Mouse (Mus musculus) cerebellum, postnatal 4 days (tissue): Measurements from ENCODE around the gene Tmub2.
A peak's percentile ranks its signal among the peaks of the same experiment; 100 is the strongest.

Experiments
- DNase-seq, 2 experiments: peaks; one replicate each; pipeline ENCODE4 v3.0.0; 2022; ENCODE audit warnings: low spot score in 2 of 2, mixed read lengths in 1 of 2

The Tmub2 gene

GRCm38 (mm10) chr11:102284501-102285094 is at the start of gene Tmub2:
TSS of gene Tmub2 (plus strand) at chr11:102284931.
- peak; percentile 85 to 92 for DNase-seq

GRCm38 (mm10) chr11:102236022-102236421 is 48.7 kb upstream of the Tmub2 start:
- no peak for DNase-seq

GRCm38 (mm10) chr11:102240636-102241035 is 44.1 kb upstream of the Tmub2 start:
- DNase-seq, result no peak

DNA sequence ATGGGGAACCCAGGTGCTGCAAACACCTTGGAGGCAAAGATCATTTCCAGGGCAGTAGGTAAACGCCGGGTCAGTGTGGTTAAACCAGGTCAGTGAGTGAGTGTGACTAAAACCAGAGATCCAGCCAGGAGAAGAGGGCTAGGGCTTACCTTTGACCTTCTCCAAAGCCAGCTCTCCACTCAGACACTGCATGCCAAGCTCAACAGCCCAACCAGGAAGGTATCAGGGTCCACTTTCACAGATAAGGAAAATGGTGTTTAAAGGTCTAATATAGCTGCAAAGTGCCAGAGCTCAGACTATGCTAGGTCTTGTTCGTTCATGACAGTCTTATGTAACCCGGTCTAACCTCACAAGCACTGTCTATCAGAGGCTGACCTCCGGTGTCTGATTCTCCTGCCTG is 43.5 kb upstream of the Tmub2 start:
- DNase-seq, result no peak

- DNase-seq, result no peak
Observed at GRCm38 (mm10) chr11:102241874-102242273, 42.9 kb upstream of the Tmub2 start.

DNA sequence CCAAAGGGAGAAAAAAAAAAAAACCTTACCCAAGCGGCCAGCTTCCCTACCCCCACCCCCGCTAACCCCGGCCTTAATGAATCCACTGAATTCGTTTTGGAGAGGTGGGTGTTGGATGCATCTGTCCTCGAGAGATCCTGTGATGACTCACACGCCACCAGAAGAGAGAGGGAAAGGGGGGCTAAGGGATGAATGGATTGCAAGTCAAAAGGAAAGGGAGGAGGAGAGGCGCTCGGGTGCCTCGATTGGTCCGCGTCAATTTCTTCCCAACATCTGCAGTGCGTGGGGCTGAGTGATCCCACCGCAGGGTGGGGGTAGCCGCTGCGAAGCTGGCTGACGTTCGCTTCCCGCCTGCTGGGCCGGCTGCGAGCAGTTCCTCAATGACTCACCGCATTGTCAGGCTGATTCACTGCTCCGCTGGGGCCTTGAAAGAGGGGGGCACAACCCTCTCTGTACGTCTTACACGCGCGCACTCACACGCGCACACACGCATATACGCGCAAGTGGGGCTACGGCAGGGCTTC is 39.7 kb upstream of the Tmub2 start:
- peak; percentile 51 to 52 for DNase-seq

- no peak for DNase-seq
Observed at GRCm38 (mm10) chr11:102245581-102246272, 39.0 kb upstream of the Tmub2 start.

DNA sequence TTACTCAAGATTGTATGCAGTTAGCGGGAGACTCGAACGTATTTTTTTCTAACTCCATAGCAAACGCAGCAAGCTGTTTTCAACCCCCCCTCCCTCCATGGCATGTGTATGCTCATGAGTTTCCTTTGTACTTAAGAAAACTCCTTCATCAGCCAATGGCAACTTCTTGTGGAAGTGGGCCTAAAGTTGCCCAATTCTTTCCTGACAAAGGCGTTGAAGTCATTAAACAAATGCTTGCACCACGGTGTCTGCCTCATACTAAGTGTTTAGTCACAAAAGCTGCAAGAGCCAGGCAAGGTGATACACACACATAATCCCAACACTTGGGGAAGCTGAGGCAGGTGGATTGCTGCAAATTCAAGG is 38.5 kb upstream of the Tmub2 start:
- no peak for DNase-seq

DNA sequence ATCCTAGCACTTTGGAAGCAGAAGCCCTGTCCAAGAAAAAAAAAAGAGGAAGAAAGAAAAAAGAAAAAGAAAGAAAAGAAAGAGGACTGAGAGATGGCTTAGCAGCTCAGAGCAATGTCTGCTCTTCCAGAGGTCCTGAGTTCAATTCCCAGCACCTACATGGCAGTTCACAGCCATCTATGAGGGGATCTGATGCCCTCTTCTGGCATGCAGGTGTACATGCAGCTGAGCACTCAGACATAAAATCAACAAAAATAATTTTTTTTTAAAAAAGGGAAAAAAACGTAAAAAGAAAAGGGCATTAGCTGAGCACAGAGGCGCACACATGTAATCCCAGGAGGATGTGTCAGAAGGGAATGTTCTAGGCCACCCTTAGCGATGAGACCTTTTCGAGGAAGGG is 37.9 kb upstream of the Tmub2 start:
- no peak for DNase-seq

DNA sequence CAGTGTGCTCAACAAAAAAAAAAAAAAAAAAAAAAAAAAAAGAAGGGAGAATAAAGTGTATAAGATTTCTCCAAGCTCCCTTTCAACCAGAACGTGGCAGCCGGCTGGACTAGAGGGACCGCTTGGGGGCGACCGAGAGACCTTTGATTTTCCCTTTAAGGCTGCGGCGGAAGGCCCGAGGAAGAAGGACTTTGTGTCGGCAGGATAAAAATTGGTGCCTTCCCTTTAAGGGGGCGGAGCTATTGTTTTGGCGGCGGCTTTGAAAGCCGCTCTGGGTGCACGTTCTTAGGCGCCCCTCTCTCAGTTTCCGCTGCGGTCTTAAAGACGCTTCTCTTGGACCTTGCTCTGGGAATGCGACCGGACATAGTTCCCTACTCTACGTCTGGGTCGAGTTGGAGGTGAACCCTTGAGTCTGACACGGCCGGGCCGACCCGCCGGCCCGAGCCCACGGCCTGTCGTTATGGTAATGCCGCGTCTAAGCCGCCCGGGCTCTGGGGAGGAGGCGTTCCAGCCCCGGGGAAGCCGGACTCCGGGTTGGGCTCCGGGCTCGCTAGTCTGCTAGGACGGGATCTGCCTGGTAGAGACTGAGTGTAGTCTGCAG is 36.0 kb upstream of the Tmub2 start, which contains the start of gene BC030867:
Gene BC030867, plus strand, starts transcription at position 253 of the 601 bp plus-strand sequence.
- peak; percentile 92 to 96 for DNase-seq

GRCm38 (mm10) chr11:102249351-102250090 is 35.2 kb upstream of the Tmub2 start:
- DNase-seq, result no peak

DNA sequence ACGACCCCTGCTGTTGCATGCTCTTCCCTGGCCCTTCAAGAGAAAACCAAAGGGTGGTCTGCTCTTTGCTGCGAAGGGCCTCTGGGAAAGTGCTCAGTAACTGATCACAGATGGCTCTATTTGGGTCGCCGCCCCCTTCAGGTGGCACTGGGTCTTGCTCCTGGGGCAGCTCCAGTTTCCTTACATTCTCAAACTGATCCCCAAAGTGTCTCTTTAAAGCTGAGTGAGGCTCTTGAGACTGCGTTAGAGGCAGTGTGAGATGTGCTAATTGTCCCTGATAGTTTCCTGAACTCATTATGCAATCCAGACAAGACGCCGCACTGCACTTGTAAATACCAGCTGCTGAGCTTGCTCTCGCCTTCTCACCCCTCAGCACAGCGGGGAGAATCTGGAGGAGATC is 27.2 kb upstream of the Tmub2 start:
- peak in 1 of 2 experiments; percentile 36 for DNase-seq

GRCm38 (mm10) chr11:102258095-102258494 is 26.6 kb upstream of the Tmub2 start:
- no peak for DNase-seq

DNA sequence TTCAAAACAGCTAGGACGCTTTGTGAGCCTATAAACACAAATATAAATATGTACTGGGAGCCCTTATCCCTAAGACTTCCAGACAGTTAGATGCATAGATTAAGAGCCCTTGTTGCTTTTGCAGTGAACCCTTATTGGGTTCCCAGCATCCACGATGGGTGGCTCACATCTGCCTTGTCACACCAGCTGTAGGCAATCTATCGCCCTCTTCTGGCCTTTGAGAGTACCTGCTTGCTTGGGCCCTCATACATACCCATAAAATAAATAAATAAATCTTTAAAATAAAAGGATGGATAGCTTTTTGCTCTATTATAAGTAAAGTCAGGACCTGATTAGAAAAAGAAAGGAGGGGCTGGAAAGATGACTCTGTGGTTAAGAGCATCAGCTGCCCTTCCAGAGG is 26.2 kb upstream of the Tmub2 start:
- no peak for DNase-seq

GRCm38 (mm10) chr11:102263211-102263610 is 21.5 kb upstream of the Tmub2 start:
- no peak for DNase-seq

DNA sequence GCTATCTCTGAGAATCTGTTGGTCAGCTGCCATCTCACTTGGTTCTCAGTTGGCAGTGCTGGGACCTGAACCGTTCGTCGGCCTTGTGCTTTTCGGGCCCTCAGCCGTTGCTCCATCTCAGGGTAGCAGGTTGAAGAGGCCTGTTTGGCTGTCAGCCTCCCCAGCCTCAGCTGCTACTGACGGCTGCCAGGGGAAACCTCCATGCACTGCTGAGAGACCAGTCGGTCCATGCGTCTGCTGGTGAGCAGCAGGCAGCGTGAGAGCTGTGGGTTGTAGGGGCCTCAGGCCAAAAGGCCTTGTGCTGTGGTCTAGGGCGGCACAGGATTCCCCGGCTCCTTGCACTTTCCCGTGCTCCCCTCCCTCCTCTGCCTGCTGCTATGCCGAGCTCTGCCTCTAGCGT is 18.9 kb upstream of the Tmub2 start:
- DNase-seq, result peak in 1 of 2 experiments; percentile 57

GRCm38 (mm10) chr11:102266631-102267355 is 17.9 kb upstream of the Tmub2 start:
- DNase-seq, result no peak

DNA sequence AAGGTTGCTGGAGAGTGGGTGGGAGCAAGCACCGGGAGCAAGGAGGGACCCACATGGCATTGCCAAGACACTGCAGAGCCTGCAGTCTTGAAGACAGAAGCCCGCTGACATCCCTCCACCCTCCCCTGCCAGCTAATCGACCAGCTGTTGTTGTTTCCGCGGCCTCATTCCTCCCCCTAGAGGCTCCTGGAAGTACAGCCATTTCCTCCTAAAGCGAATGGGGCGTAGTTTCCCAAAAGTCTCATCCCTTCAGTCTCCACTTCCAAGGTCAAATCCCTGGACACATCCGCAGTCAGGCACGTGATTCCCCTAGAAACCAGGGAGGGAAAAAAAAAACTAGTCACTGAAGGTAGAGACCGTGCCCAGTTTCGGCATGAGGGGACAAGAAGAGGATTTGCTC is 17.3 kb upstream of the Tmub2 start:
- peak in 1 of 2 experiments; percentile 77 for DNase-seq

DNA sequence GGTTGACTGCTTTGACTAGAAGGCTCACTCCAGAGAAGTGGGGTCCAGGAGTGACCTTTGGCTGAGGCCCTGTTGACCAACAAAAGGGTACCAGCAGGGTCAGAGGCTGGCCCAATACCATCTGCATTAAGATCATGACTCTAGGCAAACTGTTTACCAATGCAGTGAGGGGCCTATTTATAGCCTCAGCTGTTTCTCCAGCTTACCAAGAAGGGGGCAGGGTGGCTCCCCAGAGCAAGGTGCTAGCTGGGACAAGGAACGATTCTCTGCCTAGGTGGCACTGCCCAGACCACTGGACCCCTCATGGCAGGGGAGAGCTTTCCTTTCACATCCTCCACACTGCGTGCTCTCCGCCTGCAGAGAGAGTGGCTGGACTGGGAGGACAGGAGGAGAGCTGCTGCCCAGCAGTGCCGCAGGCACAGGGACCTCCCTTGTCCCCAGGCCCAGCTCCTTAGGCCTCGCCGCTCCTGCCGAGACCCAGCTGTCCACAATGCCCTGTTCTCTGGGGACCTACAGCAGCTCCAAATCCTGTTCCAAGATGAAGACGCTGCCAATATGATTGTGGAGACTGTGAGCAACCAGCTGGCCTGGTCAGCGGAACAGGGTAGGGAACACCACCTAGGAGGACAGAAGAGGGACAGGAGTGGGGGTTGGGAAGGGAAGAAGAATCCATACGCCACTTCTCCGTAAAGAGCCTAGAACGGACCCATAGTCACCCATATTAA is 16.0 kb upstream of the Tmub2 start, which contains the start of gene Asb16:
Gene Asb16, plus strand, starts transcription at position 224 of the 725 bp plus-strand sequence.
- DNase-seq, result no peak

DNA sequence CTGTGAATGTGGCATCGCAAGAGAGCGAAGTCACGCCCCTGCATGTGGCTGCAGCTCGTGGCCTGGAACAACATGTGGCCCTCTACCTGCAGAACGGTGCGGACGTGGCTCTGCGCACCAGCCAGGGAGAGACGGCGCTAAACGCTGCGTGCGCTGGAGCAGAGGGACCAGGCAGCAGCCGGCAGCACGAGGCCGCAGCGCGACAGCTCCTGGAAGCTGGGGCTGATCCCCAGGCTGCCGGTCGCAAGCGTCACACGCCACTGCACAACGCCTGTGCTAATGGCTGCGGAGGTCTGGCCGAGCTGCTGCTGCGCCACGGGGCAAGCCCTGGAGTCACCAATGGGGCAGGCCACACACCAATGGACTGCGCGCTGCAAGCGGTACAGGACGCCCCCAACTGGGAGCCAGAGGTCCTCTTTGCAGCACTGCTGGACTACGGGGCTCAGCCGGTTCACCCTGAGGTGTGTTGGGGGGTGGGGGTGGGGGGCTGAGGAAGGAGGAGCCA is 8.3 kb upstream of the Tmub2 start:
- peak in 1 of 2 experiments; percentile 30 for DNase-seq
